7 mouse cellular contexts compared by ENCODE assay signal in genomic region chr2:30078349-30078712, GRCm38 (mm10). TPM values are rescaled to one million over a fixed set of nuclear protein-coding genes. Genes with fewer than 3 reads are reported as not detected.
DNase-seq lines count a peak whose midpoint lies in the region; ATAC-seq lines count a peak whose summit lies in the region.

No protein-coding gene starts in this region.

- no peaks in the 10 kb centered on the region for H3K9me3 ChIP-seq in hindbrain, embryonic 14.5 days (ENCODE audit: control insufficient read depth, low read length)

- H3K4me1 ChIP-seq in hindbrain, embryonic 14.5 days (replicated peaks; ENCODE audit: control insufficient read depth, insufficient read depth, low read length), result peaks cover 3% of the 10 kb centered on the region; the same call in 1 of the 2 replicates

- H3K36me3 ChIP-seq in hindbrain, embryonic 14.5 days (replicated peaks; ENCODE audit: control insufficient read depth, insufficient read depth), result 0 out of 2 replicates have a peak, but pooled peaks cover 3% of the 10 kb centered on the region

- H3K4me2 ChIP-seq in hindbrain, embryonic 14.5 days (replicated peaks), result 0 out of 2 replicates have a peak overlapping the region, but pooled peaks have one; percentile 13

- no peak overlapping the region for H3K4me3 ChIP-seq in hindbrain, embryonic 14.5 days (replicated peaks; ENCODE audit: low read length)

- WGBS in hindbrain, embryonic 14.5 days, result 37% methylated on average over 10 of the region's 10 CpGs

- H3K27ac ChIP-seq in hindbrain, embryonic 14.5 days, result no peak overlapping the region

- no peak overlapping the region for H3K9ac ChIP-seq in hindbrain, embryonic 14.5 days

- DNase-seq in hindbrain, embryonic 14.5 days (ENCODE audit: low spot score), result no peak
- DNase-seq in lung, adult 18-20 months, result peak; percentile 70
- DNase-seq in cerebellum, postnatal 4 days (ENCODE audit: low spot score in 2 of 2), result no peak
- no peak for DNase-seq in spleen, postnatal 4 days (ENCODE audit: low spot score in 2 of 2)

- no peaks in the 10 kb centered on the region for H3K27me3 ChIP-seq in hindbrain, embryonic 14.5 days (ENCODE audit: control insufficient read depth, insufficient read depth, low read length)

- ATAC-seq in activated CD4-positive, CD25-positive, alpha-beta regulatory T cell, adult 4 months, result peak; percentile 15
- ATAC-seq in erythroid progenitor cell, adult 5-6 weeks (replicated peaks; ENCODE audit: low FRiP score, poor library complexity, severe bottlenecking), result peak; percentile 4; the same call in 1 of the 2 replicates
- no peak for ATAC-seq in hindbrain, embryonic 14.5 days (ENCODE audit: low FRiP score)
- no peak for ATAC-seq in inflammation-experienced regulatory T-cells, adult 6 months

RNA-seq across cellular contexts. Expression of gene Pkn3, which starts 0.8 kb away (rescaled TPM):
- under 1 TPM in 1 of 2 experiments, not detected in 1; 0.41 TPM for polyA plus RNA-seq in activated CD4-positive, CD25-positive, alpha-beta regulatory T cell, adult 4 months (2017; shearing (Covaris generic))
- total RNA-seq in erythroid progenitor cell, adult 5-6 weeks (2015; ENCODE audit: low replicate concordance), result not detected in 2 replicates
- total RNA-seq in erythroid progenitor cell, adult 5-6 weeks (2017; ENCODE audit: low replicate concordance), result not detected in 2 replicates
- 1.6 and 1.9 TPM in 2 replicates for polyA plus RNA-seq in hindbrain, embryonic 14.5 days (2014; fragmentation: Nextera tagmentation; extraction: Ambion mirVana)
- under 1 TPM; 0.59 to 0.91 (median 0.71) TPM for polyA plus RNA-seq in inflammation-experienced regulatory T-cells, adult 6 months (2017; shearing (Covaris generic))

RNA-seq across cellular contexts. Expression of gene Zdhhc12, which starts 15.1 kb away (rescaled TPM):
- 10 to 100 TPM; 31.6 to 32.4 TPM for polyA plus RNA-seq in activated CD4-positive, CD25-positive, alpha-beta regulatory T cell, adult 4 months (2017; shearing (Covaris generic))
- total RNA-seq in erythroid progenitor cell, adult 5-6 weeks (2015; ENCODE audit: low replicate concordance), result 8.6 and 13.4 TPM in 2 replicates
- 2.3 and 4.0 TPM in 2 replicates for total RNA-seq in erythroid progenitor cell, adult 5-6 weeks (2017; ENCODE audit: low replicate concordance)
- 27.2 TPM in 2 replicates for polyA plus RNA-seq in hindbrain, embryonic 14.5 days (2014; fragmentation: Nextera tagmentation; extraction: Ambion mirVana)
- 10 to 100 TPM; 30.9 to 38.9 (median 31.7) TPM for polyA plus RNA-seq in inflammation-experienced regulatory T-cells, adult 6 months (2017; shearing (Covaris generic))

RNA-seq across cellular contexts. Expression of gene Set, which starts 21.2 kb away (rescaled TPM):
- polyA plus RNA-seq in activated CD4-positive, CD25-positive, alpha-beta regulatory T cell, adult 4 months (2017; shearing (Covaris generic)), result 100 to 1,000 TPM; 369 to 379 TPM
- total RNA-seq in erythroid progenitor cell, adult 5-6 weeks (2015; ENCODE audit: low replicate concordance), result 56.2 and 60.5 TPM in 2 replicates
- total RNA-seq in erythroid progenitor cell, adult 5-6 weeks (2017; ENCODE audit: low replicate concordance), result 155 and 219 TPM in 2 replicates
- polyA plus RNA-seq in hindbrain, embryonic 14.5 days (2014; fragmentation: Nextera tagmentation; extraction: Ambion mirVana), result 339 and 347 TPM in 2 replicates
- polyA plus RNA-seq in inflammation-experienced regulatory T-cells, adult 6 months (2017; shearing (Covaris generic)), result 100 to 1,000 TPM; 374 to 393 (median 380) TPM

RNA-seq across cellular contexts. Expression of gene Wdr34, which starts 29.6 kb away (rescaled TPM):
- polyA plus RNA-seq in activated CD4-positive, CD25-positive, alpha-beta regulatory T cell, adult 4 months (2017; shearing (Covaris generic)), result 1 to 10 TPM in 1 of 2 experiments, under 1 TPM in 1; 0.87 to 1.4 TPM
- 2.1 and 3.2 TPM in 2 replicates for total RNA-seq in erythroid progenitor cell, adult 5-6 weeks (2015; ENCODE audit: low replicate concordance)
- total RNA-seq in erythroid progenitor cell, adult 5-6 weeks (2017; ENCODE audit: low replicate concordance), result 0.26 TPM in 1 of 2 replicates, not detected in the other
- 66.6 and 67.2 TPM in 2 replicates for polyA plus RNA-seq in hindbrain, embryonic 14.5 days (2014; fragmentation: Nextera tagmentation; extraction: Ambion mirVana)
- 1 to 10 TPM in 2 of 3 experiments, under 1 TPM in 1; 0.59 to 2.1 (median 1.1) TPM for polyA plus RNA-seq in inflammation-experienced regulatory T-cells, adult 6 months (2017; shearing (Covaris generic))

RNA-seq across cellular contexts. Expression of gene Zer1, which starts 46.1 kb away (rescaled TPM):
- polyA plus RNA-seq in activated CD4-positive, CD25-positive, alpha-beta regulatory T cell, adult 4 months (2017; shearing (Covaris generic)), result 10 to 100 TPM; 14.5 to 15.2 TPM
- total RNA-seq in erythroid progenitor cell, adult 5-6 weeks (2015; ENCODE audit: low replicate concordance), result 10.9 and 27.4 TPM in 2 replicates
- total RNA-seq in erythroid progenitor cell, adult 5-6 weeks (2017; ENCODE audit: low replicate concordance), result 6.7 and 11.7 TPM in 2 replicates
- 13.2 and 16.0 TPM in 2 replicates for polyA plus RNA-seq in hindbrain, embryonic 14.5 days (2014; fragmentation: Nextera tagmentation; extraction: Ambion mirVana)
- 10 to 100 TPM in 2 of 3 experiments, 1 to 10 TPM in 1; 9.1 to 29.1 (median 14.0) TPM for polyA plus RNA-seq in inflammation-experienced regulatory T-cells, adult 6 months (2017; shearing (Covaris generic))

Comparison
In these comparisons a context has a peak if more than half of its experiments do, and no peak if none do; other contexts are left out.
1. ATAC-seq: peak in activated CD4-positive, CD25-positive, alpha-beta regulatory T cell, adult 4 months (single experiment) and erythroid progenitor cell, adult 5-6 weeks (single experiment); none in hindbrain, embryonic 14.5 days (single experiment) and inflammation-experienced regulatory T-cells, adult 6 months (single experiment).
2. DNase-seq: peak in lung, adult 18-20 months (2 of 2); none in hindbrain, embryonic 14.5 days (single experiment), cerebellum, postnatal 4 days (0 of 2) and spleen, postnatal 4 days (0 of 2).